Mouse (Mus musculus): Measurements from ENCODE around the gene Col7a1.

Gene Col7a1

DNA sequence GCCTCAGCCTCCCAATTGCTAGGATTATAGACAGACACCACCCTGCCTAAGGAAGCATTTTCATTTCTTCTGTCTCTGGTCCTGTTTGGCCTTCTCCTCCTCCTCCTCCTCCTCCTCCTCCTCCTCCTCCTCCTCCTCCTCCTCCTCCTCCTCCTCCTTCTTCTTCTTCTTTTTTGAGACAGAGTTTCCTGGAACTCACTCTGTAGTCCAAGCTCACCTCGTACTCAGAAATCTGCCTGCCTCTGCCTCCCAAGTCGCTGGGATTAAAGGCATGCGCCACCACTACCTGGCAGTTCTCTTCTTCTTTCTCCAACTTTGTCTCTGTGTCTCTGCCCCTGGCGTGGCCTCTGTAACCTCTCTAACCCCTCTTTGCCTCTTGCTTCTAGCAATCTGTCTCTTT lies 32.3 kb downstream of the Col7a1 start, which contains the start of gene Ucn2:
TSS of gene Ucn2 (plus strand) at position 301 of the 400 bp plus-strand sequence.
- WGBS = 80% methylated on average over 4 of the region's 4 CpGs

DNA sequence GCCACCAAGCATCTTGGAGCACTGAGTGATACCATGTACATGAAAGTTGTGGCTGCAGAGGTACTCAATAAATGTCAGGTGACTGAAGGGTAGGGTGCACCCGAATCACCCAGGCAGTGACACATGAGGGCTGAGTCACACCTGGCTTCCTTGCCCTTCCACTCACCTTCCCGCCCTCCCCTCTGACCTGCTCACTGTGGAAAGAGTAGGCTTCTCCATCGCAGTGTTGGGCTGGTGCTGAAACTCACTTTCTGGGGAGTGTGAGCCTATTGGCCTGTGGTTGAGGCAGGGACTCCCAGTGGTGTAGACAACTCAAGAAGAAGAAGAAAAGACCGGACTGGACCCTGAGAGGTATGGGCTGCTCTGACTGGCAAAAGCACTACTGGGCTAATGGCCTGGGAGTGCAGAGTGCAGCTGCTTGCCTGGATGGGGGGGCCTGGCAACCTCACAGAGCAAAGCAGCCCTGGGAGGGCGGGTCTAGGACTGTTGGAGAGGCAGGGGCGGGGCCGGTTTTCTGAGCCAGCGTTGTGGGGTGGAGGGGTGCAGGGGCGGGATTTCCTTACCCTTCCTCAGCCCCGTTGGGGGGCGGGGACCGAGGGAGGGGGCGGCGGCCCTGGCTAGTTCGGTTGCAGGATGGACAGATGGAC lies 34.4 kb downstream of the Col7a1 start:
- 29% methylated on average over 15 of the region's 15 CpGs for WGBS

DNA sequence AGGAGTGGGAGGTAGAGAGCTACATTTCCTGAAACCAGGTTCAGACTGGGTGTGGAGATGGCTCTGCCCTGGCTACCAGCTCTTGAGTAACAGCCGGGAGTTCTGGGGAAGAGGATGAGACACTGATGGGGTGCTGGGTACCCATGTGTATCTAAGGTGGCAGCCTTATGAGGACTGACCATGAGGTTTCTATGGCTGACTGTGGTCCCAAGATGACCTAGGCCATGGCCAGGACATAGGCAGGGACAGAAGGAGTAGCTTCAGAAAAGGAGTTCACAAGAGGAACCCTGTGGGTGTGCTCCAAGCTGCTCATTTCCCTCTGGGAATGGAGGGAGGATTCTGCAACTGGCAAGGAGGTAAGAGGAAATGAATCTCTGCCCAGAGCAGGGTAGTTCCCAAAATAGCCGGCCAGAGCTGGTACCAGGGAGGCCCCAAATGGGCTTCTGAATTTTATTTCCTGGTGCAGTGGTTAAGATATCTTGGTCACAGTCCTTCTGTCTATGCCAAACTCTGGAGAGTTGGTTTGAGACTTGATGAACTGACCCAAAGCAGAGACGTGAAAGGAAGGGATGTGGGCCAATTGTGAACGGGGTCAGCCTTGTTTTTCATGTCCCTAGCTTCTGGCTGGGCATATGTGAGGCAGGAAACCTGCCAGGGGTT lies 36.5 kb downstream of the Col7a1 start:
- 38% methylated on average over 4 of the region's 4 CpGs for WGBS

DNA sequence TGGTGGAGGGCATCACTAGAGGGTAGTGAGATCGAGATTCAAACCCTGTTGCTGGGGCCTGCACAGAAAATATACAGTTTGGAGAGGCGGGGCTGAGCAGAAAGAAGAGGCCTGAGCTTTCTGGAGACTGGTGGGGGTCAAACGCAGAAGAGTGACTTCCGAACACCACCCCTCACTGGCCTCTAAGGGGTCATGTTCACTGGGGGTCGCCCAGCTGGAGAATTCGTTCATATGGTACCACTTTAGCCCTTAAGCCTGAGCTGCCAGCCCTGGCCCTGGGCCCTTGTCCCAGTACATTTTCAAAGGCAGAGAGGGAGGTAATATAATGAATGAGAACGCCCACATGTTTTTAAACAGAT lies 37.1 kb downstream of the Col7a1 start:
- 51% methylated on average over 7 of the region's 7 CpGs for WGBS

DNA sequence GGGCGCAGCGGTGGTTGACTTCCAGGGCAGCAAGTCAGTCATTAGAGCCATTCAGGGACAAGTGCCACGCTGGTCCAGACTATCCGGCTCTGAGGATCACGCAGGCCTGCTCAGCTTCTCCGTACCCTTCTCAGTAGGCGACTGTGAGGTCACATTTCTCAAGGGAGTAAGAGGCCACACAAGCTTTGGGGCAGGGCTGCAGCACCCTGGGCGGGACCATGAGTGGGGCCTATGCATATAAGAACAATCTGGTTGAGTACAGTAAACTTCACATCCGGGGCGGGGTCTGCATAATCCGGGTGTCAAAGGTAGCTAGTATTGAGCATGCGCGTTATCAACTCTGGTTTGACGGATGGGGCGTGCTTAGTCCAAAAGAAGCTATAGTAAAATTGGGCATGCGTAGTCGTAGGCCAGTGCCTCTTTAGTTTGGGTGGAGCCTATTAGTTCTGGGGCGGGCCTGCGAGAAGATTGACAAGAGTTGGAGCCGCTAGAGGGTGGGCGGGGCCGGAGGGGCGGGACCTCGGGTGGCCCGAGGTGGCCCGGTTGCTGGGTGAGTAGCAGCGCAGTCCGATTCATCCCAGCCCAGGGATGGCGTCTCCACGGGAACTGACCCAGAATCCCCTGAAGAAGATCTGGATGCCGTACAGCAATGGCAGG lies 38.2 kb downstream of the Col7a1 start, which contains the start of gene Pfkfb4:
TSS of gene Pfkfb4 (plus strand) at position 351 of the 657 bp plus-strand sequence.
- WGBS = 2% methylated on average over 31 of the region's 31 CpGs

DNA sequence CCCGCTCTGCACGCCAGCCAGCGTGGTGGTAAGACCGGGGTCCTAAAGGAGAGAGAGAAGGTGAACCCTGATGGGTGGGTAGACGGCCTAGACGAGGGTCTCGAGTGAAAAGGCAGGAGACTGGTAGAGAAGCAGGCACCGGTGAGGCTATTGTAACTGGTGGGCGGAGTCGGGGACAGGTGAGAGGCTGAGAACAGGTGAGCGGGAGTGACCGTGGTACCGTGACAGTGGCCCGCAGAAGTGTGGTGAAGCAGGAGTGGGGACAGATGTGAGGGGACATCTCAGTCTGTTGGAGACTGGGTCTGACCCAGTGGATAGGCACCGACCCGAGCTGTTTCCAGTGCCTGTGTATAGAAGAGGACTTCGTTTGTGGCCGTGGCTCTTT lies 38.7 kb downstream of the Col7a1 start:
- 7% methylated on average over 18 of the region's 18 CpGs for WGBS

DNA sequence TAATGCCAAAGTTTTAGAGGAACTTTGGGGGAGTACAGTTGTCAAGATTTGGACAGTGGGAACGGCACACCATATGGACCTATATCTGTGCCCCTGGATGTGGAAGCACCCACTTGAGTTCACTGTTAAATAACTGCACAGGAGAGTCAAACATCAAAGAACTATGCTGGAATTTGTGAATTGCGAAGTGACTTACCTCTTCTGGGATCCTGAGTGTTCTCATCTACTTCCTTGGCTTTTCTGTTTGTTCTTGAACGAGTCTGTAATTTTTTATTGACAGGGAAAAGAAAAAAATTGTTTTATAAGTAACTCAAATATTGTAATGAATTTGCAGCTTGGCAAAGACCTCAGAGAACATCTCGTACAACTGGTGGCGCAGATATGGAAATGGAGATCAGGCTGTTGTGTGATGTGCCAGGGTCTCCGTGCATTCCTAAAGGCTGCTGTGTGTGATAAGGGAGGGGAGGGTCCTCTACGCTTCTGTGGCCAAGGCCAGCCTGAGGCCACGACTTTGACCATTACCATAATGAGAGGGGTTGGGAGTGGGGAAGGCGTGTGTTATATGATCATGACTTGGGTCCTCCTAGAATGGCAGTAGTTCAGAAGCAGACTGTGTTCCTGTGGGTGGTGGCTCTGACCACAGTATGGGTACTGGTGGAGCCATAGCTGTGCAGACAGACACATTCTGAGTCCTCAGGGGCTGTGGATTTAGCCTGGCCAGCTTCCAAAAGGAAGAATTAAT lies 39.4 kb downstream of the Col7a1 start:
- 62% methylated on average over 9 of the region's 9 CpGs for WGBS

DNA sequence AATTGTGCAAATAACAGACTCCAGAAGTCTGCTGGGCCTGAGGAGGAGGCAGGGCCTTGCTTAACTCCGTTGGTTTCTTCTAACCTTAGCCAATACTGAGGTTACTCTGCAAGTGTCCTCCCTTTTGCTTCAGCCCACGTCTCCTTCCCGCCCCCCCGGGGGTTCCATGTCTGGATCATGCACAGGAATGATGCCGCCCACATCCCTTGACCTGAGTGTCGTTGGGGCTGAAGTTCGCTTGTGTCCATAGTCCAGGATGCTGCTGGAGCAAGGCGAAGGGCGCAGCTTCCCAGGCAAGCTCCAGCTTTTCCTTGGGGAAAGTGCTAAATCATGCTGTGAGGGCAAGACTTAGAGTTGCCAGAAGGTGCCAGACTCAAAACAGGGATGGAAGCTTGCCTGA lies 43.0 kb downstream of the Col7a1 start:
- 75% methylated on average over 9 of the region's 9 CpGs for WGBS

DNA sequence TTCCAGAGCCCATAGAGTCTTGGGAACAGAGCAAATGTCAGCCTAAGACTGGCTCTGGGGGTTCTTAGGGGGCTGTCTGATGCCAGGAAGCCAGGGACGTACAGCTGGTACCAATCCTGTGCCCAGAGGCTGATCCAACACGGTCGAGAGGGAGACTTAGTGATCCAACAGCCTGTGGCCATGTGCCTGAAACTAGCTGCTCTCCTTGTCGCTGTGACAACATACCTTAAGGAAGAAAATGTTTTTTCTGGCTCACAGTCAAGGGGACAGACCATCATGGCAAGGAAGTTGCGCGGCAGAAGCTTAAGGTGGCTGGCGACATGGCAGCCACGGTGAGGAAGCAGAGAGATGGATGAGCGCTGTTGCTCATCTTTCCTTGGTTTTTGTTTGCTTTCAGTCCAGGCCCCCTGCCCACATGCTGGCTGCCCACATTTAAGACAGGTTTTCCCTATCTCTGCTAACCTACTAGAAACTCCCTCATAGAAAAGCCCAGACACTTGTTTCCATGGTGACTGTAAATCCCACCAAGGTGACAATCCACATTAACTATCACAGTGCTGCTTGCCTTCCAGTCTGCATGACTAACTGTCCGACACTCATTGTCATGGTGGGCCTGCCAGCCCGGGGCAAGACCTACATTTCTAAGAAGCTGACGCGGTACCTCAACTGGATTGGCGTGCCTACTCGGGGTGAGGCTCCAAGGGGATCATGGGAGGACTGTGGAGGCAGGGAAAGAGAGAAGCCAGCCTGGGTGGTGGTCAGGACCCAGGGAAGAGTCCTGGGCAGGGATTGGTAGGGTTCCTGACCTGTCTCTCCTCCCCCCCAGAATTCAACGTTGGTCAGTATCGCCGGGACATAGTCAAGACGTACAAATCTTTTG lies 45.1 kb downstream of the Col7a1 start:
- 51% methylated on average over 19 of the region's 19 CpGs for WGBS

DNA sequence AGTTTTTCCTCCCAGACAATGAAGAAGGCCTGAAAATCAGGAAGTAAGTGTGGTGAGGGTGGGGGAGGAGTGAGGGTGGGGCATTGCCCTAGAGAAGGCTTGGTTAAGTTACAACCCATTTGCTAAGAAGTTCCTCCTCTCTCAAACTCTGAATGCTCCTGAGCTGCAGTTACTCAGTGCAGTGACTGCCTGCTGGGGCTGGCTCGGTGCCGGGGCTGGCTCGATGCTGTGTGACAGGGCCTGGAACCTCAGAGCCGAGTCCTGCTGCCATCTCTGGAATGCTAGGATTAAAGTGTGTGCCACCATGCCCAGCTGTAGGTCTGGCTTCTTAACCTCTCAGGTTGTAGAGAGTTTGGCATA lies 45.8 kb downstream of the Col7a1 start:
- 39% methylated on average over 4 of the region's 4 CpGs for WGBS

DNA sequence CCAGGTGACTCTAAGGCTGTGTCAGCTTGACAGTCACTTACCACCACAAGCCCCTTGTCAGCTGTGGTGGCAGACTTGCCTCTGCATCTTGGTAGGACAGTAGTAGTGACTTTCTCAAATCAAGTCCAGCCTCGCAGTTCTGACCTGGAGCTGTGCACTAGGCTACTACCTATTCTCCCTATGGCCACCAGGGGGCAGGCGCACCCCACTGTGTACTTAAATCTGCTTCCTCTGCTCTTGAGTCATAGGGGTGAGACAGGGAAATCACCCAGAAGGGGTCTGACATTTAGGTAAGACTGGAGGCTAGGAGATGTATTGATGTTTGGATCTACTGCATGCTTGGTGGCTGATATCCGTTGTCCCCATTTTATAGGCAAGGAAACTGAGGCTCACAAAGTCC lies 47.3 kb downstream of the Col7a1 start:
- 14% methylated on average over 3 of the region's 3 CpGs for WGBS

DNA sequence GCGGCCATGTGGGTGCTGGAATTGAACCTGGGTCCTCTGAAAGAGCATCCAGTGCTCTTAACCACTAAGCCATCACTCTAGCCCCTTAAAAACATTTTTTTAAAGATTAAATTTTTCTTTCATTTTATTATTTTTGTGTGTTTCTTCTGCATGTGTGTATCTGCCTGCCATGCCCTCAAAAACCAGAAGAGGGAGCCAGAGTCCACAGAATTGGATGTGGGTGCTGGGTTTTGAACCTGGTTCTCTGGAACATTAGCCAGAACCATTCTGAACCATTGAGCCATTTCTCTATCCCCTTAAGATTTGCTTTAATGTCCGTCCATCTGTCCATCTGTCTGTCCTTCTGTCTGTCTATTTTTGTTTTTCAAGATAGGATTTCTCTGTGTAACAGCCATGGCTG lies 49.8 kb downstream of the Col7a1 start:
- 62% methylated on average over 2 of the region's 2 CpGs for WGBS

DNA sequence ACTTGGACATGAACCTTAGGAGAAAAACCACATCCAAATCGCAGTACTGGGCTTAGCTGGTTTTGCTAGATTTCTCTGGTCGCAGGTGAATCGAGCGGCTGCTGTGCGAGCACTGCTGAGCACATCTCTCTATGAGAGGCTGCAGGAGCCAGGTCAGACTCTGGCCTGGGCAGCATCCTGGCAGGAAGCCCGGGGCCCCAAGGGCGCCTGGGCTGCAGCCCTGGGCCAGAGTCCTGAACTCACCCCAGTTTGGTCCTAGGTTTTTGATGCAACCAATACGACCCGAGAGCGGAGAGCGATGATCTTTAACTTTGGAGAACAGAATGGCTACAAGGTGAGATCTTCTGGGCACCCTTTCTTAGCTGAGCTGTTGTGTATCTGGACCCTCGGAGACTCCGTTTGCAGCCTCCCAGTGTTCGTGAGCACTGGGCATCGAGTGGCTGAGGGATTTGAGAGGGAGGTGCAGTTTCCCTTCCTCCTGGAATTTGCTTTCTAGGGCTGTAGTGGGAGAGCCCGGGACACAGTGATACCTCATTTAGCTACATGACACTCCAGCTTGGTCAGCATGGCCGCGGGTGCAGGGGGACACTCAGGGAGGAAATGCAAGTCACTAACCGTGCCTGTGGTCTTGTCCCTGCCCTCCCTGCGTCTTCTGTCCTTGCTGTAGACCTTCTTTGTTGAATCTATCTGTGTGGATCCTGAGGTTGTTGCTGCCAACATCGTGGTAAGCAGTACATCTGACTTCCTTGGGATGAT lies 53.8 kb downstream of the Col7a1 start:
- WGBS = 80% methylated on average over 21 of the region's 21 CpGs

DNA sequence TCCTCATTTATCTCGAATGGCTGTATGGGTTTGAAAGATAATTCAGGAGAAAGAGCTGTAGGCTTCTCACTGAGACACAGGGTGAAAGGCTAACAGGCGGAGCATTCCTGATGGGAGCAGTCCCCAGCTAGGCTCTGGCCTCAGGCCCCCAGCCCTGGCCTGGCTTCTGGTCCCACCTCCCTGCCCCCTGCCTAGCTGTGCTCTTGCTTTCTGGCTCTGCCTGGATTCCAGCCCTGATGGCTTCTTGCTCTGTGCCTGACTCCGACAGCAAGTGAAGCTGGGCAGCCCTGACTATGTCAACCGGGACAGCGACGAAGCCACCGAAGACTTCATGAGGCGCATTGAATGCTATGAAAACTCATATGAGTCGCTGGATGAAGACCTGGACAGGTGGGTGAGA lies 54.7 kb downstream of the Col7a1 start:
- 87% methylated on average over 9 of the region's 9 CpGs for WGBS

DNA sequence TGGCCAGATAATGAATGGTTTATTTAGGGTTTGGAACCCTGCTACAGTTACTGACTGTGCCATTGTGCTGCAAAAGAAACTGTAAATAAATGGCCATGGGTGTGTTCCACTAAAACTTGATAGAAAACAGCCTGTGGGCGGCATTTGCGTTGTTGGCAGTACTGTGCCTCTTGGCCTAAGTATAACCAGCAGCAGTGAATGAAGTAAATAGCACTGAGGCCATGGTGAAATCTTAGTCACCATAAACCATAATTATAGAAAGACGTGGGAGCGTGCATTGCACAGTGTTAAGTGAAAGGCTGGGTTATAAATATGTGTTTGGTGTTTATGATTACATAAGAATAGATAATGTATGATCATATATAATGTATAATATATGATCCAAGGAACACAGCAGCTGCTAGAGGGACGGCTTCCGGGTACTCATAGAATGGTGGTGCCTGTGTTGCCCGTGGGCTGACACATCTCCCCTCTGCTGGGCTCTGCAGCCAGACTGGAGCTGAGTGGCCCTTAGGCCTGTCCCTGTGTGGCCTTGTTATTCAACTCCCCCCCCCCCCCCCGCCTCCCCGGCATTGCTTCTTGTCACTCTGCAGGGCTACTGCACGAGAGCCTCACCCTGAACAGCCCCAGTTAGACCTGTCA lies 55.7 kb downstream of the Col7a1 start:
- WGBS = 36% methylated on average over 10 of the region's 10 CpGs

DNA sequence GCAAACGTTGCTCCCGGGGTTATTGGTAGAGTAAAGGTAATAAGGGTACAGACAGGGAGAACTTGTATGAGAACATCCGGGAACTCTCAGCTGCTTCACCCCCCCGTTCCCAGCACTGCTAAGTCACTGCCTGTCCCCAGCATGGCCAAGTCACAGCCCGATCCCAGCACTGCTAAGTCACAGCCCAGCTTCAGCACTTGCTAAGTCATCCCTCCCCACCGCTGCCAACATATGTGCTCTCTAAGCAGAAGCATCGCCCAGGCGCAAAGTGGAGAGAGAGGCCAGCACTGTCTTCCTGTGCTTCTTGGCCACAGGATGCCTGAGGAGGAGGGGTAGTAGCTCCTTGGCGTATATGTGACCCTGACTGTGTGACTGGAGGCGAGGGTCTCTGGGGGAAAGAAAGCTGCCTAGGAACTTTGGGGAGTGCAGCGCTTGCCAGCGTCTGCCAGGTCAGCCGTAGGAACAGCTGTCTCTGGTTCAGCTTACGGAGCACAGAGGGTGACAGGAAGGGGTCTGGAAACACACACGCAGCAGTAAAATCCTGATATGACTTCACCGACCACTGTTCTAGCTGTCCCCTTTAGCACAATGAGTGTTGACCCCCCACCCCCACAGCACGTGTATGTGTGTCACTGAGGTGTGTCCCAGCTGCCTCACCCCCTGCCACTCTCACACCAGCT lies 56.4 kb downstream of the Col7a1 start:
- WGBS = 39% methylated on average over 17 of the region's 17 CpGs

DNA sequence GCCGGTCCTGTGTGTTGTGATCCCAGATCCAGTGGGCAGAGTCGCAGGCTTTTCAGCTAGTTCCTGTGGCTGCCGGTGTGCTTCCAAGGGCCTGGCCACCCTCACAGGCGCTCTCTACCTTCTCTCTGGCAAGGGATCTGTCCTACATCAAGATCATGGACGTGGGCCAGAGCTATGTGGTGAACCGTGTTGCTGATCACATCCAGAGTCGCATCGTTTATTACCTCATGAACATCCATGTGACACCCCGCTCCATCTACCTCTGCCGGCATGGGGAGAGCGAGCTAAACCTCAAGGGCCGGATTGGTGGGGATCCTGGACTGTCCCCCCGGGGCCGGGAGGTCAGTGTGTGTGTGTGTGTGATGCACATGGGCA lies 56.9 kb downstream of the Col7a1 start:
- 79% methylated on average over 14 of the region's 14 CpGs for WGBS

DNA sequence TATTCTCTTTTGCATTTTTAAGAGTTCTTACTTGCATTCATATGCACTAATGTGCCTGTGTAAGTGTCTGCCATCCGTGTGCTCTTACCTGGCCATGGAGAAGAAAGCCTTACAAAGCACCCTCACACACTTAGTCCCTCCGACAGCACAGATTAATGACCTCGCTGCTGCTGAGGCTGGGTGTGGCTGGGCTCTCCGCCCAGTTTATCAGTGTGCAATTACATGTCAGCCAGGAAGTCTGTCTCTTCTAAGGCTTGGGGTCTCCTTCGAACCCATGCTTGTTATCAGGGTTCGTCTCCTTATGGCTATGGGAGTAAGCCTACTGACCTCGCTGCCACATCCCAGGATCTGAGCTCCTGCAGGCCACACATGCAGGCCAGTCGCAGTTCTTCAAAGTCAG lies 62.0 kb downstream of the Col7a1 start:
- 89% methylated on average over 8 of the region's 8 CpGs for WGBS

DNA sequence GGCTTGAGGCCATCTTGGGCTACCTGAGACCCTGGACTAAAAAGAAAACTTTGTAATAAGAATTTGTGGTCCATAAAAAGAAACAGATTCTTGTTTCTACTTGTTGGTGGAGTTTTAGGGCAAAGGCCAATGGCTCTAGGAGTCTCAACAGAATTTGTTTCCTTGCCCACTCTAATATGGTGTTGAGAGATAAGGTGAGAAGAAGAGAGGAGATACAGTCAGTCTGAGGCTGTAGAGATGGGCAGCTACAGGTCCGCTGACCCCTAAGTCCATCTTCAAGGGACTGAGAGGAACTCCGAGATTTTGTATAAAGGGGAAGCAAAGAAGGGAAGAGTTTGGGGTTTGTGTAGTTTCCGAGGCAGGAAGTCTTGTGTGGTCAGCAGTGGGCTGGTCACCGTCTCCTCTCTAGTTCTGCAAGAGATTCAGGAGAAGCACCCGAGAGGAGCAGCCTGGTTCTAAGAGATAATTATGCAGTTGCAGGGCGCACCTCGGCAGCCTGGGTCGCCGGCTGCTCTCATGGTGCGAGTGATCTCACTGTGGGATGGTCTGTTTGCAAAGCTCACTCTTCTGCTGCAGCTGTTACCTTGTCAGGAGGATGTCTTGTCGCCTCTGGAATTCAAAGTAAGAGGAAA lies 63.7 kb downstream of the Col7a1 start:
- 86% methylated on average over 11 of the region's 11 CpGs for WGBS
